Mouse (Mus musculus): ENCODE results near the gene Snapc5.
"Not testable (repeated sequence)": the region's sequence is repeated elsewhere in the genome, so short reads cannot be mapped to it uniquely, and the experiment has no call there.

GRCm38 (mm10) chr9:64169967-64170366 lies 9.1 kb upstream of the Snapc5 start:
- not testable (repeated sequence) for TF ChIP-seq CTCF (IDR thresholded peaks at IDR 0.05; ENCODE audit: borderline replicate concordance, insufficient read depth, low read length); POLR2A (IDR thresholded peaks at IDR 0.05; ENCODE audit: low read depth, low read length)

All from embryonic fibroblast, embryonic 13.5 days (primary cell).